Mouse (Mus musculus): ENCODE results near the gene Gm8122.
"Not testable (repeated sequence)": the region's sequence is repeated elsewhere in the genome, so short reads cannot be mapped to it uniquely, and the experiment has no call there.

- TF ChIP-seq CTCF (conservative IDR thresholded peaks at IDR 0.05; ENCODE audit: low read length); NANOG (IDR thresholded peaks at IDR 0.05; ENCODE audit: borderline replicate concordance, low read length); POU5F1 (IDR thresholded peaks at IDR 0.05; ENCODE audit: borderline replicate concordance, low read length): not testable (repeated sequence)
Measured at GRCm38 (mm10) chr14:43274986-43275511, 39.9 kb upstream of the Gm8122 start, which contains the start of gene Gm9732.

Data from E14TG2a.4 (cell line).